Mouse (Mus musculus) c-Kit-positive CD71-positive TER-119-negative erythroid progenitor cells, embryonic 14.5 days (primary cell): Measurements from ENCODE around the gene Pik3ip1.

Source experiments
- DNase-seq: peaks from one replicate; pipeline ENCODE4 v3.0.0-alpha.2; 2013; ENCODE audit warnings: low read depth

The Pik3ip1 gene

DNA sequence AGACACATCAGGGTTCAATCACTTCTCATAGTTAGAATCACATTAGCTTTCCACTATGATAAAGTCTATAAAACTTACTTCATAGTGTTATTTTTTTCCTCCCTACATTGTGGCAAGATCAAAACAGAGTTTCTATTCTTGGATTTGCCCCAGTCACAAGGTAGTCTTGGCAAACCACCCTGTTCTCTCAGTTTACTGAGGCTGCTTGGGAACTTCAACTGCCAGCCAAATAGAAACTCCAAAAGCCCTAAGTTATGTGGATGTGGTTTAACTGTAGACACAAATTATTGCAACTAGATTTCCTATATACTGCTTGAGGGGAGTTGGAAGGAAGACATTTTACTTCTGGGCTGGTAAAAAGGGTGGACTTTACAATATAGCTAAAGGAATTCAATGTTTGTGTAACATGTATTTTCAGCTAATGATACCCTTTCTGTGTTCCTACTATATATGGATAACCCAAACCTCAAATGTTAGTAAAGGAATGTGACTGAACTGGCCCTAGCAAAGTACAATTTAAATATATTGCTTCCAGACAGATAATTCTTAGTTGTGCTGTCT lies at the start of gene Pik3ip1:
Gene Pik3ip1 (plus strand): TSS at position 511 of the 561 bp plus-strand sequence.
- no peak for DNase-seq

- no peak for DNase-seq
Measured at GRCm38 (mm10) chr11:3282887-3283286, 47.3 kb upstream of the Pik3ip1 start.

DNA sequence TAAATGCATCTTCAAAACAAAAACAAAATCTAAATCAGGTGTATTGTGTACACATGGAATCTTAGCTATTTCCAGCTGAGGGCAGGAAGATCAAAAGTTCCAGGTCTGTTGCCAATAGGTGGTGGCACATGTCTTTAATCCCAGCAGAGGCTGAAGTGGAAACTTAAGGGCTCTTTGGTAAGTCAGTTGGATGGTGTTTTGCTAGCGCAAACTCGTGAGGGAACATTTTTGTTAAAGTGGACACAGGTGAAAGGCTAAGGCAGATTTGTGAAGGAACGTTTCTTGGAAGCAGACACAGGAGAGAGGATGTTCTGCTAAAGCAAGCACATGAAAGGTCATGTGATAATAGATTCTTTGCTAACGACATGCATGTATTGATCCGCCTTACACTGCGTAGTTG lies 46.6 kb upstream of the Pik3ip1 start:
- no peak for DNase-seq

DNA sequence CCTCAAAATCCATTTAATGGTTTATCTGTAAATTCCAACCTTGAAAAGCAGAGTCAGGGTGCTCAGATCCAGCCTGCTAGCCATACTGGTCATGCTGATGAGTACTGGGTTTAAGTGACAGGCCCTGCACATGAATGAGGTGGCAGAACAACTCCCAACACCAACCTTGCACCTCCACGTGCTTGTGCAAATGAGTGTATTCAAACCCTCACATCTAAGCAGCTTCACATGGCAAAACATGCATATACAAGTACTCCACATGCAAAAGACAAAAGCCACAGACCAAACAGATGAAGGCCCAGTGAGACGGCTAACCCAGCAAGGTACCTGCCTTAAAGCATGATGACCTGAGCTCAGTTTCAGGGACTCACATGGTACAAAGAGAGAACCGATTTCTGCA lies 44.3 kb upstream of the Pik3ip1 start:
- no peak for DNase-seq

GRCm38 (mm10) chr11:3287131-3287530 lies 43.1 kb upstream of the Pik3ip1 start:
- no peak for DNase-seq

GRCm38 (mm10) chr11:3287921-3288320 lies 42.3 kb upstream of the Pik3ip1 start:
- DNase-seq = no peak

DNA sequence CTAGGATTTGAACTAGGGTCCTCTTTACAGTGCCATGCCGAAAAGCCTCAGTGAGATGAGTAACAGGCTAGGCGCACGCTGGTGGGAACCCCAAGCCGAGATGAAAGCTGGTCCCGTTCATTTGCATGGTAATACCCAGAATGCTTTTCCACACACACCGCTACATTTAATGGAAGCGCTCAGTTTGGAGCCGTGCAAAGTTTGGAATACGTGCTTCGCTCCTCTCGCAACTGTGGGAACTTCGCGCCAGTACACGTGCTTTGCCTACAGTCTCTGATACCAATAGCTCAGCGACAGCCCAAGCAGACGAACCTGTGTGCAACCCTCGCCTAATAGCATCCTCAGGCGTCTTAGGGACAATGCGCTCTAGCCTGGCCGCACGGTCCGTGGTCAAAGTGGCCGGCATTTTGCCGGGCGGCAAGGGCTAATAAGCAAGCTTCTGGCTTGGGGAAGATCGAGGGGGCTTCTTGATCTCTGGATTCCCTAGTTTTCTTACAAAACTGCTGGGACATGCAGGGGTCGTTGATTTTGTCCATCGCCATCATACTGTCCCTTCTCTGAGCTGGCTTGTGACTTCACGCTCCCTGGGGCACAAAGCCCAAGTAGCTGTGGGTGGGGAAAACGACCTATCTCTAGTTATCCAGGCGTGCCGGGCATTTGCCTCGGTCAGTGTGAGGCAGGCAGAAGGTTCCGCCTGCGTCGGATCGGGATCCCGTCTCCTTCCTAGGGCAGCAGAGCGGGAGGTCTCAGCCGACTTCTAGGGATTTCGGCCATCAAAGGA lies 41.5 kb upstream of the Pik3ip1 start, which contains the start of gene Patz1:
Gene Patz1 (plus strand): TSS at position 354 of the 781 bp plus-strand sequence.
- peak; percentile 46 for DNase-seq

- DNase-seq = no peak
Measured at GRCm38 (mm10) chr11:3289302-3289802, 40.8 kb upstream of the Pik3ip1 start.

- peak; percentile 63 for DNase-seq
Measured at GRCm38 (mm10) chr11:3289803-3290639, 40.2 kb upstream of the Pik3ip1 start.

- DNase-seq = peak; percentile 41
Measured at GRCm38 (mm10) chr11:3290640-3291310, 39.4 kb upstream of the Pik3ip1 start.

- no peak for DNase-seq
Measured at GRCm38 (mm10) chr11:3291311-3292061, 38.7 kb upstream of the Pik3ip1 start.

DNA sequence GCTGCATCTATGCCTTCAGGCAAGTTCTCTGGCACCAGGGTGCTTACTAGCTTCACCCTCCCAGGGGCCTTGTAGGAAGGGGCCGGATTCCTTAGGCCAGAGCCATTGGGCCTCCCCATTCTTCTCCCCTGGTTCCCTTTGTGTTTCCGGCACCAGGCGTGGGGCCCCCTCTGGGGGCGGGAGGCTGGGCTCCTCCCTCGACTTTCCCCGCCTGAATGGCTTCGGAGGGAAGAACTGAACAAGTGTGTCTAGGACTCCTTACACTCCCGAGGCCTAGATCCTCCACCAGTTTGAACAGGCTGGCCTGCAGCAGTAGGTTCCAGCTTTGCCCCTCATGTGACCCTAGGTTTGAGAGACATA lies 38.2 kb upstream of the Pik3ip1 start:
- peak; percentile 68 for DNase-seq

- no peak for DNase-seq
Measured at GRCm38 (mm10) chr11:3292711-3293249, 37.4 kb upstream of the Pik3ip1 start.

DNA sequence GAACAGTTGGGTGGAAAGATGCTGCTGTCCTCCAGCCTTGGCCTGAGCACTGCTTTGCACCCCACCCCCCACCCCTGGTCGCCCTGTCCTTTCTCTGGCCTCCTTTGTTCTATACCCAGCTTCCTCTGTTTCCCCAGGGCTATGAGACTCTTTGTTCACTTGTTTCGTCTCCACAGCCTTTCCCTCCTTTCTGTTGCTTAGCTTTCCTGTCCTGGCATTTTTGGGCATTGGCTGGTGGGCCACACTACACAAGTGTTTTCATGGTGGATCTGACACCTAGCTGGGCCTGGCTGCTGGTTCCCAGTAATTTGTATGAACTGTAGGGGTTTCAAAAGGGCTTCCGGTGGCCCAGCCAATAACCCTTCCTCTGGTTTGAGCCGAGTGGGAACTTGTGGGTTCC lies 36.8 kb upstream of the Pik3ip1 start:
- no peak for DNase-seq

DNA sequence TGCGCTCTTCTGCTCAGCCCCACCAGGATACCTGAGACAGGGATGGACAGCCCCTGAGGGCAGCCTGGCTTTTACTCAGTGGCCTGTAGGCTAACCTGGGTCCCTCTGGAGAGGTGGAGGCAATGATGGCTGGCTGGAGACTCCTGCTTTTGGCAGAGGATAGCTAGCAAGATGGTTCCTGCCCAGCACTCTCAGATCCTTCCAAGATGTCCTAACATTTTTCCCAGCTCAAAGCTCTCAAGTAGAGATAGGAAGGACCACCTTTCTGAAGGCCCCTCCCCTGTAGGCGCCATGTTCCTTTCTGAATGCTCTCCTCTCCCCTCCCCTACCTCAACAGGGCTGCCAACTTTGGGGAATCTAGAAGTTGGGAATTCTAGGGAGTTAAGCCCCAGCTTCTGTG lies 35.6 kb upstream of the Pik3ip1 start:
- no peak for DNase-seq

- DNase-seq = no peak
Measured at GRCm38 (mm10) chr11:3296056-3296455, 34.1 kb upstream of the Pik3ip1 start.

- DNase-seq = no peak
Measured at GRCm38 (mm10) chr11:3297871-3298812, 32.1 kb upstream of the Pik3ip1 start.

- DNase-seq = no peak
Measured at GRCm38 (mm10) chr11:3298813-3299185, 31.4 kb upstream of the Pik3ip1 start.

DNA sequence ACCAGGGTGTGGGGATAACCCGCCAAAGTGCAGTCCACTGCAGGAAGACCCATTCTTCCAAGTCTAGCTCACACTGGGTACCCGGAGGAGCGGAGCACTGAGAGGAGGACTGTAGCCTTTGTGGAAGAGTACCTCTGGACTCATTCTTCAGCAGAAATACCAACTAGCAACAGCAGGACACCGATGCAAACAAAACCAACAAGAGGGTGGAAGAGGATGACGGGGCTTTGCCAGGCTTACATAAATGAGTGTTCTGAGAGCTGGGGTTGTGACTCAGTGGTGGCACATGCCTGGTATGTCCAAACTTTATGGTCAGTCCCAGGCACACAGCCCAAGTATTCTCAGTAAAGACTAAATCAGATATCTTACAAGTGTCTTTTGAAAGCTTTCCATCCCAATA lies 29.1 kb upstream of the Pik3ip1 start:
- no peak for DNase-seq

DNA sequence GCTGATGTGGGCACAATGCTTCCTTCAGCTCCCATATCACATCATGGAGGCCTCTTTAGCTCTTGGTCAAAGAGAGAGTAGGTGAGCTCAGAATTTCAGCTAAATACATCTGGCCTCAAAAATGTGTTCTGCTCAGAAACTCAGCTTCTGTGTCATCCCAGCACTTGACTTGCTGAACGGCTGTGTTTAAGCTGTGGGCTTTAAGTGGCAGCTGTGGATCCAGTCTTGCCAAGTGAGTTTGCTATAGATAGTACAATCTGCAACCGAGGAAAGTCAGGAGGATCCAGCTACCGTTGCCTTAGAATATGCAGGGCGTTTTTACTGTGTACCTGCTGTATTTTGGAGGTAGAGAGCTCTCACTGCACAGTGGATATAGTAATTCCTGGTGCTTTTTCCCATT lies 27.8 kb upstream of the Pik3ip1 start:
- no peak for DNase-seq
